Mouse (Mus musculus) right cerebral cortex, postnatal 25 days (tissue): ENCODE measurements around the gene Afg1l.

Experiments used
- DNase-seq: peaks from one replicate; pipeline ENCODE4 v3.0.0; 2022

The Afg1l gene

GRCm38 (mm10) chr10:42294392-42294791 lies 184.0 kb downstream of the Afg1l start:
- no peak for DNase-seq

GRCm38 (mm10) chr10:42293877-42294276 lies 184.5 kb downstream of the Afg1l start:
- no peak for DNase-seq

- no peak for DNase-seq
Observed at GRCm38 (mm10) chr10:42291360-42291759, 187.0 kb downstream of the Afg1l start.

GRCm38 (mm10) chr10:42287666-42288065 lies 190.7 kb downstream of the Afg1l start:
- no peak for DNase-seq

GRCm38 (mm10) chr10:42278307-42278850 lies 200.0 kb downstream of the Afg1l start:
- no peak for DNase-seq

- peak; percentile 99 for DNase-seq
Observed at GRCm38 (mm10) chr10:42277476-42278306, 200.7 kb downstream of the Afg1l start.

- DNase-seq: peak; percentile 91
Observed at GRCm38 (mm10) chr10:42276507-42277345, 201.6 kb downstream of the Afg1l start, which contains the start of gene Foxo3. Gene Foxo3, minus strand, starts transcription at chr10:42276755.

- no peak for DNase-seq
Observed at GRCm38 (mm10) chr10:42275871-42276501, 202.4 kb downstream of the Afg1l start.

- DNase-seq: peak; percentile 58
Observed at GRCm38 (mm10) chr10:42275401-42275870, 202.9 kb downstream of the Afg1l start.

- DNase-seq: peak; percentile 40
Observed at GRCm38 (mm10) chr10:42274712-42275400, 203.5 kb downstream of the Afg1l start.

- peak; percentile 30 for DNase-seq
Observed at GRCm38 (mm10) chr10:42273760-42274691, 204.3 kb downstream of the Afg1l start.

- DNase-seq: no peak
Observed at GRCm38 (mm10) chr10:42273403-42273759, 205.0 kb downstream of the Afg1l start.

- DNase-seq: no peak
Observed at GRCm38 (mm10) chr10:42271454-42272230, 206.7 kb downstream of the Afg1l start.

- no peak for DNase-seq
Observed at GRCm38 (mm10) chr10:42270277-42271083, 207.9 kb downstream of the Afg1l start.

GRCm38 (mm10) chr10:42269281-42270025 lies 208.9 kb downstream of the Afg1l start:
- no peak for DNase-seq

- no peak for DNase-seq
Observed at GRCm38 (mm10) chr10:42267811-42268545, 210.4 kb downstream of the Afg1l start.

- DNase-seq: no peak
Observed at GRCm38 (mm10) chr10:42265021-42265689, 213.2 kb downstream of the Afg1l start.
